Mouse (Mus musculus) heart, postnatal 25 days (tissue): Measurements from ENCODE around the gene Maf. TPM values are rescaled to one million over a fixed set of nuclear protein-coding genes. Genes with fewer than 3 reads are reported as not detected.
A peak's percentile ranks its signal among the peaks of the same experiment; 100 is the strongest.

ENCODE experiments used
- DNase-seq: peaks from one replicate; pipeline ENCODE4 v3.0.0; 2022; ENCODE audit warnings: low spot score
- intact Hi-C: fragments of 180-260 bp; cut with DNase I; formaldehyde crosslinking; loops from one replicate; pipeline ENCODE4 v1.15.1; 2025
- total RNA-seq, 2 experiments: library from RNA; stranded (reverse); gene quantifications; 2 replicates each; pipeline ENCODE4 v1.2.3; 2021

Maf gene
- total RNA-seq, 2 experiments from 2014 or later, result 7.9 to 8.3 TPM

DNA sequence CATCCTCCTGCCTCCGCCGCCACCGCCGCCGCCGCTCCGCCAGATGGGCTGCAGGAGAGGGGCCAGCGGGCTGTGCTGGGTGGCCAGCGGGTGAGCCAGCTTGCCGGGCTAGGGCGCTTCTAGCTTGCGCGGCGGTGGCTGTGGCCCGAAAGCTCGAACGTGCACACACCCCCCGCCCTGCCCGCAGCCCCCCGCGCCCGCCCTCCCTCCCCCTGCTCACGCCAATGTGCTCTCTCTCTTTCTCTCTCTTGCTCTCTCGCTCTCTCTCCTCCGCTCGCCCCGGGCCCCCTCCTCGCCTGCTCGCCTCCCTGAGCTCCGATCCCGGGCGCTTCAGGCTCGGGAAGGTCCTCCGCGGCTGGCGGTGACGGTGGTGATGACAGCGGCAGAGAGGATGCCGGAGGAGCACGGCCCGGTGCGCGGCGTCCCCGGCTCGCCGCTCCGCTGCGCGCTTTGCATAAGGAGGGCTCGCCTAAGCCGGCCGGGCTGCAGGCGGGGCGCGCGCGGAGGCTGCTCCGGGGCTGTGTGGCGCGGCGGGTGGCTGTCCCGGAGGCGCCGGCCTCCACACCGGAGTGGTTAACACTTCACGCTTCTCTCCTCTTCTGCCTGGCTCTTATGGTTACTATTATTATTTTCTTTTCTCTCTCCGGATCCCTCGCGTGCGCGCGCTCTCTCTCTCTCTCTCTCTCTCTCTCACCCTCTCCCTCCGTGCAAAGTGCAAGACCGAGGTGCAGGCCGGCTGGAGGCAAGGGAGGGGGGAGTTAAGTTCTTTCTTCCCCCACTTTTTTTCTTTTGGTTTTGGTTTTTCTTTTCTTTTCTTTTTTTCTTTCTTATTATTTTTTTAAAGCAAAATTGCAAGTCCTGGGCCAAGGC lies 498 bp downstream of the Maf start:
- intact Hi-C loops, result loop anchor here (2.0 to 5.0 kb wide), 3 partner anchors 302 to 1255 kb away; no protein-coding TSS in a partner anchor
- DNase-seq, result peak; percentile 40

DNA sequence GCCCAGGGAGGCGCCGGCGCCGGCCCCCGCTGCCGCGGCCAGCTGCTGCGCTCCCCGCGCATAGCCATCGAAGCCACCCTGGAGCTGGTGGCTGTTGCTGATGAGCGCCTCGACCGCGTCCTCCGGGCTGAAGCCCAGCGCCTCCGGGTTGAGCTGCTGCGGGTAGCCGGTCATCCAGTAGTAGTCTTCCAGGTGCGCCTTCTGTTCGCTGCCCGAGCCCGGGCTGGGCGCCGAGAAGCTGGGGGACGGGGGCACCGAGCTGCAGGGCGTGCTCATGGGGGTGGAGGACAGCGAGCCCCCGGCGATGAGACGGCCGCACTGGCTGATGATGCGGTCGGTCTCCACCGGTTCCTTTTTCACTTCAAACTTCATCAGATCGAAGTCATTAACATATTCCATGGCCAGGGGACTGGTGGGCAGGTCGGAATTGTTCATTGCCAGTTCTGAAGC lies 1.2 kb downstream of the Maf start:
- DNase-seq, result peak; percentile 16
- intact Hi-C loops, result loop anchor here (2.0 to 5.0 kb wide), 3 partner anchors 302 to 1254 kb away; no protein-coding TSS in a partner anchor

DNA sequence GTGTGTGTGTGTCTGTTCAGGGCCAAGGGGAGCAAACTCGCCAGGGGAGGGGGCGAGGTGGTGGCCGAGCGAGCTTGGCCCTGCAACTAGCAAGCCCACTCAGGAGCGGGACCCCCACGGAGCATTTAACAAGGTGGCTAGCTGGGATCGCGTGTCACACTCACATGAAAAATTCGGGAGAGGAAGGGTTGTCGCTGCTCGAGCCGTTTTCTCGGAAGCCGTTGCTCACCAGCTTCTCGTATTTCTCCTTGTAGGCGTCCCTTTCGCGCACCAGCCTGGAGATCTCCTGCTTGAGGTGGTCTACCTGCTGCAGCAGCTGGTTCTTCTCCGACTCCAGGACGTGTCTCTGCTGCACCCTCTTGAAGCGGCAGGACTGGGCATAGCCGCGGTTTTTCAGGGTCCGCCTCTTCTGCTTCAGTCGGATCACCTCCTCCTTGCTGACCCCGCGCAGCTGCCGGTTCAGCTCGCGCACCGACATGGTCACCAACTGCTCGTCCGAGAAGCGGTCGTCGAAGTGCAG lies 1.9 kb downstream of the Maf start:
- no peak for DNase-seq
- intact Hi-C loops, result loop anchor here (2.0 to 5.0 kb wide), 3 partner anchors 301 to 1253 kb away; no protein-coding TSS in a partner anchor

DNA sequence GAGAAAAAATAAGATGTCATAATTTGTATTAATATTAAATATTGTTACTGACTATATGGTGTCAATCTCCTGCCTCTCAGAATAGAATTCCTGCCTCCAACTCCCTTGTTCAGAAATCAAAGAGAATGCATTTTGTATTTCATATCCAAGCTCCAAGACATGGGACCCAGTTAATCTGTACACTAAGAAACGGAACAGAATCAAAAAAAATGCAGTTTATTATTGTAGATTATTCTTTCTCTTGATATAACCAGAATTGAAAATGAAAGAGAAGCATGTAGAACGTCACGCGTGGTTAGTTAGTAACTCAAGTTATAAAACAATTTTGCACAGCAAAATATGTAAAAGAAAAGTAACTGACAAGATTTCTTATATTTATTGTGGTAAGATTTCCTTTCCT lies 4.5 kb downstream of the Maf start:
- DNase-seq, result no peak
- intact Hi-C loops, result no loop called here

GRCm38 (mm10) chr8:115701001-115701400 lies 6.6 kb downstream of the Maf start:
- intact Hi-C loops, result no loop called here
- DNase-seq, result no peak

DNA sequence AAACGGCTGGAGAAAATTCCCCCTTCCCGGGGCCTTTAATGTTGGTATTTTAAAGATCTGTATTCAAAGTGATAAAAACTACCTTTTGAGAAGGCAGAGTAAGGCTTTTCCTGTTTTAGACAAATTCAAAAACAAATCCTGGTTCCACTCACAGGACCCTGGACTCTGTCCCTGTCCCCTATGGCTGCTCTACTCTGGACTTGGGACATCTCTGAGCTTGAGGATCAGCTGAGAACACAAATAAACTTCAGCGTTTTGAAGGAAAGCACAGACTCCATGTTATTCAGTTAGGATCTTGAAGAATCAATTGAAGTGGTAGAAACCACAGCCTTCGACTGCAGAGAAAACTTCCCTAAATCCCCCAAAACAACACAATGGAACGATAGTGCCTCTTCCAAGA lies 8.4 kb downstream of the Maf start:
- DNase-seq, result no peak
- intact Hi-C loops, result no loop called here

DNA sequence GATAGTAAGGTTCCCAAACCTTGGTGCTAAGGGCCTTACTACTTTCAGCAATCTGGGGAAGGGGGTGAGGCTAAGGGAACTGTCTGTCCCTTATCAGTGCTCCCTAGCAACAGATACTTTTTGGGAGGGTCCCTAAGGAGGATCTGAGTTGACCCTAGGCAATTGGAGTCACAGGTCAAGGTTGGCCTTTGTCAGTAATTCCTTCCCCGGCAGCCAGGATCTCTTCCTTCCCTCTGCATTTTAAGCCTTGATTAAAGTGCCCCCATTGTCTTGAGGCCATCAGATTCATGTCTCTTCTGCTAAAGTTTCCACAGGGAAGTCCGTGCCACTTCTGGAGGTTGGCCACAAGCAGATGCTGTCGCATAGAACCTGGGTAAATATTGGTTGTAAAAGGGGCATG lies 10.2 kb downstream of the Maf start:
- intact Hi-C loops, result no loop called here
- no peak for DNase-seq

- no peak for DNase-seq
- intact Hi-C loops, result no loop called here
These were observed 10.9 kb downstream of the Maf start for GRCm38 (mm10) chr8:115696661-115697060.

GRCm38 (mm10) chr8:115687349-115687748 lies 20.2 kb downstream of the Maf start:
- no peak for DNase-seq
- intact Hi-C loops, result no loop called here

DNA sequence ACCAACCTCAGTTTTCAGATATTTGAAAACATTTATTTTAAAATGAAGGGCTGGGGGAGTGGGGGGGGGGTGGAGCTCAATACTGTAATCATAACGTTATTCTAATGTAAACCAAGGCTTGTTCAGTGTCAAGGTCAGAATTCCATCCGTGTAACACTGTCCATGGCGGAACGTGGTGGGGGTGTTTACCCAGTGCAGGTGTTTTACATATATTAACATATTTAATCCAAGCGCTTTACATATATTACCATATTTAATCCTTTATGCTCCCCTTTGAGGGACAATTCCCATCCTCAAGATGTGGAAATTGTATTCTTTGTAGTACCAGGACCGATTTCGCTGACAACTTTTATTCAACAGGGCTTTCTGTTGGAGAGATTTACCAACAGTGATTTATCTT lies 24.3 kb downstream of the Maf start:
- DNase-seq, result no peak
- intact Hi-C loops, result no loop called here

DNA sequence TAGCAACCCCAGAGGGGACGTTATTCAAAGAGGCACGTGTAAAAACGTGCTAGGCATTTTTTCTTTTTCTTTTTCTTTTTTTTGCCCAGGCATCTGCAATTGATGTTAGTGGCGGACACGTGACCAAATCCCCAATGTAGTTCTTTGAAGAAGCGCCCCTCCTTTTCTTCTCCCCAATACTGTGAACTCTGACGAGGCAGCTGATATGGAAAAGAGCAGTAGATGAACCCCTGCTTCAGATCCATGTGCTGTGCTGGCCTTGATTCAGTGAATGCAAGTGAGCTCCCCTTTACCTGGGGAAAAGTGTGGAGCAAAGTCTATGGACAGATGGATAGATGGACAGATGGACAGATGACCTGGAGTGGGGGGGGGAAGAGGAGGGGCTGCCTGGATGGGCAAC lies 28.1 kb downstream of the Maf start:
- DNase-seq, result no peak
- intact Hi-C loops, result no loop called here

DNA sequence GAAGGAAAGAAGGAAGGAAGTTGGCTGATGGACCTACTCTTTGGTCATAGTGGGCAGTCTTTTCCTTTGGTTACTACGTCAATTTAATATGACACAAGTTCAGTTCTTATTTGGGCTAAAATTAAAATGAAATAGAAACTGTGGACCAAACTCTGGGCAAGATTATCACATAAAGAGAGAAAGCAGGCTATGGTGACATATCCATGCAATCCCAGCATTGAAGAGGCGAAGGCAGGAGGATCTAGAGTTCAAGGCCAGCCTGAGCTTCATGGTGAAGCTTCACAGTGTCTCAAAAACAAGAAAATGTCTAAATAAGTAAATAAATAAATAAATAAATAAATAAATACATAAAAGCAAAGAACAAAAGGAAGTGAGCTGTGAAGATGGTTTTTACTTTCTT lies 42.7 kb downstream of the Maf start:
- DNase-seq, result no peak
- intact Hi-C loops, result no loop called here

DNA sequence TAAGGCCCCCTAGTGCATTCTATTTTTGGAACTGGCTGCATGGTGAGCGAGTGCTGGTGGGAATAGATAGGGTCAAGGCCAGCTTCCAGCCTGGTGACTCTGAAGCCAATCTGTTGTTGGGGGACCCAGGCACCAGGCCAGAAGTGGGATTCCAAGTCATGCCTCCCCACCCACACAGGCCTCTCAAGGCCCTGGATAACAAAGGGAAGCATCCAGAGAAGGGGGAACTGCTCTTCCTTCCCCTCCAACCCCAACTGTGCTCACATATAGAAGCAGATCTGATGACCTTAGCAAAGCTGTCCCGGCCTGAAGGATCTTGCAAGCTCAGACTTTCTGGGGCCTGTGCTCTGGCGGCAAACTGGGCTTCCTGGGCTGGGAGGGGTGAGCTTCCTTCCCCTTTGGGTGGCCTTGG lies 57.5 kb downstream of the Maf start:
- DNase-seq, result peak; percentile 32
- intact Hi-C loops, result no loop called here

GRCm38 (mm10) chr8:115645139-115645538 lies 62.5 kb downstream of the Maf start:
- intact Hi-C loops, result no loop called here
- no peak for DNase-seq

GRCm38 (mm10) chr8:115641936-115642335 lies 65.7 kb downstream of the Maf start:
- DNase-seq, result no peak
- intact Hi-C loops, result no loop called here

GRCm38 (mm10) chr8:115639951-115640350 lies 67.6 kb downstream of the Maf start:
- intact Hi-C loops, result no loop called here

DNA sequence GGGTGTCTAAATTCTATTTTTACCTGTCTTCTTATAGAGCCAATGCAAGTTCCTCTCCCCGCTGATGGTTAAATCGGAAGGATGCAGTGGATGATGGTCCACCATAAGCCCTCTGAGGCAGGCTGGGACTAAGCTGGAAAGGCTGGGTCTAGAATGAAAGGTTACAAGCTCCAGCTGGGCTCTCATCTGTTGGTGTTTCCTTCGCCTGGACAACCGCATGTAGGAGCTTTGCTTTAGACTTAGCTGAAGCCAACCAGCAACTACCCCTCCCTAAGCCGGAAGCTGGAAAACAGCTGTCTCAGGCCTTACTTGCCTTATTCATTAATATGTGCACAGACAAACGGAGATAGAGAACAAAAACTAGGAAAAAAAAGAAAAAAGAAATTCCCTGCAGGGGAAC lies 70.8 kb downstream of the Maf start:
- intact Hi-C loops, result no loop called here
- no peak for DNase-seq

More at GRCm38 (mm10) chr8:115639951-115640350, 67.6 kb downstream of the Maf start:
- DNase-seq, result no peak
